18 mouse cellular contexts compared by ENCODE assay signal in the genomic region with DNA sequence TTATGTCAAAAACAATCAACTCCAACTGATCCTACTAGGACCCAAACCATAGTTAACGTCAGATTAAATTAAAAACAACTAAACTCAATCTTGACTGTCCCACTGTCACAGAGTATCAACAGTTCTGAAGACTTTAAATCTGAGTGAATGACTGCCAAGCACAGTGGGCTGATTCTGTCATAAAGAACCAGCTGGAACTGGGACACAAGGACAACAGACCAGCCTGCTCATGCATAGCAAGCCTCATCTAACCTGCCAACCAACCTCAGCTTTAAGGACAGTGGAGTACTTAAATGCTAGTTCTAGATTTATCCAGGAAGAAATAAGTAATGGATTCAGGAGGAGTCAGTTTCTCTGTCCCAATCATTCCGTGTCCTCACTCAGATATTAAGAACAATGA.
"Had no signal": no experiment of that assay in that cellular context is flagged by ENCODE, and none has a peak within 500 bp of the region (broad histone marks: within the 10 kb centered on the region; RNA-seq: fewer than 3 reads in every experiment).

No protein-coding gene starts in this region.

- DNase-seq: kidney, postnatal 10 days; lung, adult 2 months; lung, postnatal 14 days; right cerebral cortex, adult 18-20 months; right cerebral cortex, postnatal 14 days; right cerebral cortex, postnatal 4 days; thymus, adult 2 months; thymus, postnatal 14 days; thymus, postnatal 4 days had no signal

- ATAC-seq: midbrain, embryonic 15.5 days had no signal

- H3K9ac ChIP-seq: kidney, embryonic 15.5 days; limb, embryonic 13.5 days; midbrain, embryonic 12.5 days; midbrain, embryonic 15.5 days; neural tube, embryonic 12.5 days; neural tube, embryonic 15.5 days had no signal

- H3K9me3 ChIP-seq: kidney, embryonic 15.5 days; limb, embryonic 10.5 days; limb, embryonic 13.5 days; midbrain, embryonic 12.5 days; midbrain, embryonic 15.5 days; neural tube, embryonic 12.5 days; neural tube, embryonic 15.5 days had no signal

- H3K4me3 ChIP-seq: kidney, embryonic 15.5 days; limb, embryonic 10.5 days; limb, embryonic 13.5 days; midbrain, embryonic 12.5 days; midbrain, embryonic 15.5 days; neural tube, embryonic 12.5 days; neural tube, embryonic 15.5 days had no signal

- H3K4me2 ChIP-seq: kidney, embryonic 15.5 days; limb, embryonic 13.5 days; midbrain, embryonic 12.5 days; midbrain, embryonic 15.5 days; neural tube, embryonic 12.5 days; neural tube, embryonic 15.5 days had no signal

- H3K27ac ChIP-seq: kidney, embryonic 15.5 days; limb, embryonic 10.5 days; limb, embryonic 13.5 days; macrophage; midbrain, embryonic 12.5 days; midbrain, embryonic 15.5 days; neural tube, embryonic 12.5 days; neural tube, embryonic 15.5 days; stomach, postnatal 0 days had no signal

- H3K27me3 ChIP-seq: kidney, embryonic 15.5 days; limb, embryonic 13.5 days; midbrain, embryonic 12.5 days; midbrain, embryonic 15.5 days; neural tube, embryonic 12.5 days; neural tube, embryonic 15.5 days had no signal

- H3K36me3 ChIP-seq: limb, embryonic 13.5 days; midbrain, embryonic 12.5 days; midbrain, embryonic 15.5 days; neural tube, embryonic 12.5 days had no signal

- H3K4me1 ChIP-seq: kidney, embryonic 15.5 days; limb, embryonic 10.5 days; limb, embryonic 13.5 days; midbrain, embryonic 12.5 days; midbrain, embryonic 15.5 days; neural tube, embryonic 12.5 days; neural tube, embryonic 15.5 days had no signal
